Comparison of ENCODE assay signal across 8 mouse cellular contexts in the genomic region with DNA sequence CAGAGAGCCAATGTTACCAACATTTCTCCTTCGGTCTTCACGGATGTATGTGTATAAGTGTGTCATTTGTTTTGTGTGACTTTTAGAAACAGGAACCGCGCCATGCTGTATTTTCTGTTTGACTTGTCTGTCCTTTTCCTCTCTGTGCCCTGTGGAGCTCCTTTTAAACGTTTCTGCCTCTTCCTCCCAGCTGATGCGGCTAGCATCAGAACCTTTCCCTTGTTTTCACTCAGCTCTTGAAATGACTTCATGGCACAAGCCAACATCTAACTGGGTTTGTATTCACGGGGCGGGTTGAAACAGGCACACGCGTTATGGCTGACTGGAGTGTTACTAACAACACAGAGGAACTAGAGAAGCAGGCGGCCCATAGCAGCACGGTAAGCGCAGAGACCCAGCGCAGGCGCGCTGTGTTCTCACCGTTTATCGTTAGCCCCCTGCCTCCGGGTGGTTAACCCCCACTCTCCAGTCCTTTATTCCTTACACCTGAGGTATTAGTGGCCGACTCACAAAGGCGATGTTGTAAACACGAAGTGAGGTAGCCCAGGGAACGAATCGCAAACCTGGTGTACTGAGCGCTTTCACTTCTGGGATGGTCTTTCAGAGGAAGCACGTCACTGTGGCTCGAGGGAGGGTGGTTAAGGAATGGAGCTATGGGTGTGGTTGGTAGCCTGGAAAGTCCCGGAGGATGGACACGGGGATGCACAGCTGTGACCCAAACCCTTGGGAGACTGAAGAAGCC. TPM values are rescaled to one million over a fixed set of nuclear protein-coding genes. Genes with fewer than 3 reads are reported as not detected.
DNase-seq lines count a peak whose midpoint lies in the region; ATAC-seq and TF ChIP-seq lines count a peak whose summit lies in the region.

No protein-coding gene starts in this region.

- peaks cover 3% of the 10 kb centered on the region; the same call in 1 of the 2 replicates for H3K79me2 ChIP-seq in MEL (ENCODE audit: control insufficient read depth, insufficient read depth, low read length, poor library complexity)

- H3K36me3 ChIP-seq in MEL (ENCODE audit: control insufficient read depth in 1 of 2, insufficient read depth in 2 of 2, low read length in 2 of 2), result peaks cover 0 to 3% of the 10 kb centered on the region in 2 experiments; a peak in 2 of 4 replicates
- no peaks in the 10 kb centered on the region for H3K36me3 ChIP-seq in forebrain, embryonic 16.5 days (ENCODE audit: control insufficient read depth, insufficient read depth)
- H3K36me3 ChIP-seq in lung, embryonic 14.5 days (ENCODE audit: insufficient read depth), result no peaks in the 10 kb centered on the region
- no peaks in the 10 kb centered on the region for H3K36me3 ChIP-seq in neural tube, embryonic 15.5 days

- H3K9ac ChIP-seq in MEL (ENCODE audit: control insufficient read depth, low read depth, low read length, poor library complexity, severe bottlenecking), result peak overlapping the region; percentile 93
- peak overlapping the region; percentile 61 for H3K9ac ChIP-seq in forebrain, embryonic 16.5 days (replicated peaks; ENCODE audit: low read depth, low read length)
- peak overlapping the region; percentile 69 for H3K9ac ChIP-seq in lung, embryonic 14.5 days
- peak overlapping the region; percentile 72 for H3K9ac ChIP-seq in neural tube, embryonic 15.5 days (replicated peaks)

- intact Hi-C loops in heart, postnatal 36 days (cut with DNase I), result loop anchor here (1.0 kb wide), 1 partner anchor 32 kb away; the partner anchor contains the start of genes Gm49450 and Tuba1a

- no peak for TF ChIP-seq CTCF in MEL (IDR thresholded peaks at IDR 0.05 in 2 of 3, conservative IDR thresholded peaks at IDR 0.05 in 1 of 3; ENCODE audit: control insufficient read depth in 1 of 3, insufficient read depth in 1 of 3, low read depth in 2 of 3, low read length in 3 of 3, poor library complexity in 1 of 3, severe bottlenecking in 1 of 3)
- no peak for TF ChIP-seq CTCF in lung, embryonic 14.5 days (IDR thresholded peaks at IDR 0.05; ENCODE audit: low read depth)

- H3K4me2 ChIP-seq in forebrain, embryonic 16.5 days (ENCODE audit: low read length), result peak overlapping the region; percentile 62
- H3K4me2 ChIP-seq in lung, embryonic 14.5 days, result peak overlapping the region; percentile 72
- peak overlapping the region; percentile 85 for H3K4me2 ChIP-seq in neural tube, embryonic 15.5 days

- H3K9me3 ChIP-seq in MEL (replicated peaks; ENCODE audit: insufficient read depth, low read length), result no peaks in the 10 kb centered on the region
- H3K9me3 ChIP-seq in forebrain, embryonic 16.5 days (ENCODE audit: control insufficient read depth, low read length), result no peaks in the 10 kb centered on the region
- no peaks in the 10 kb centered on the region for H3K9me3 ChIP-seq in lung, embryonic 14.5 days (ENCODE audit: low read depth, low read length)
- H3K9me3 ChIP-seq in neural tube, embryonic 15.5 days (replicated peaks), result no peaks in the 10 kb centered on the region

- peak; percentile 76 to 98 for TF ChIP-seq POLR2A in MEL (IDR thresholded peaks at IDR 0.05; ENCODE audit: control insufficient read depth in 1 of 2, insufficient read depth in 1 of 2, low read depth in 1 of 2, low read length in 2 of 2, poor library complexity in 1 of 2)

- H3K27me3 ChIP-seq in MEL (ENCODE audit: control insufficient read depth in 1 of 2, insufficient read depth in 2 of 2, low read length in 2 of 2), result peaks cover 0 to 2% of the 10 kb centered on the region in 2 experiments; a peak in 2 of 4 replicates
- no peaks in the 10 kb centered on the region for H3K27me3 ChIP-seq in forebrain, embryonic 16.5 days (replicated peaks; ENCODE audit: control insufficient read depth, insufficient read depth, low read length)
- no peaks in the 10 kb centered on the region for H3K27me3 ChIP-seq in lung, embryonic 14.5 days (ENCODE audit: insufficient read depth, low read length)
- no peaks in the 10 kb centered on the region for H3K27me3 ChIP-seq in neural tube, embryonic 15.5 days (replicated peaks)

- peak; percentile 95 for DNase-seq in MEL (ENCODE audit: low read depth, low spot score)
- DNase-seq in cerebellum, adult 11-12 months, result peak; percentile 80
- peak; percentile 84 to 89 for DNase-seq in heart, postnatal 36 days
- DNase-seq in layer of hippocampus, adult 18-20 months (ENCODE audit: low spot score in 2 of 2), result peak; percentile 67 to 83
- DNase-seq in lung, embryonic 14.5 days, result peak; percentile 85
- DNase-seq in thymus, postnatal 0 days (ENCODE audit: low spot score), result peak; percentile 69

- 2% methylated on average over 29 of the region's 29 CpGs for WGBS in forebrain, embryonic 16.5 days
- 2% methylated on average over 29 of the region's 29 CpGs for WGBS in lung, embryonic 14.5 days
- WGBS in neural tube, embryonic 15.5 days, result under 1% methylated on average over 29 of the region's 29 CpGs

- peak overlapping the region; percentile 74 to 95 for H3K4me3 ChIP-seq in MEL (ENCODE audit: control insufficient read depth in 1 of 2, insufficient read depth in 1 of 2, low read depth in 2 of 2, low read length in 2 of 2)
- H3K4me3 ChIP-seq in forebrain, embryonic 16.5 days (replicated peaks; ENCODE audit: low read length), result peak overlapping the region; percentile 48
- peak overlapping the region; percentile 46 for H3K4me3 ChIP-seq in lung, embryonic 14.5 days (ENCODE audit: low read depth, low read length)
- H3K4me3 ChIP-seq in neural tube, embryonic 15.5 days (replicated peaks), result peak overlapping the region; percentile 45

- no peak for TF ChIP-seq RAD21 in MEL (IDR thresholded peaks at IDR 0.05; ENCODE audit: low read depth, low read length)

- ATAC-seq in forebrain, embryonic 16.5 days, result peak; percentile 74
- peak; percentile 88 for ATAC-seq in lung, embryonic 14.5 days (ENCODE audit: insufficient read depth)
- peak; percentile 77 for ATAC-seq in neural tube, embryonic 15.5 days (ENCODE audit: low FRiP score)

- H3K27ac ChIP-seq in MEL (ENCODE audit: control insufficient read depth, low read depth, low read length), result peak overlapping the region; percentile 97
- peak overlapping the region; percentile 94 for H3K27ac ChIP-seq in forebrain, embryonic 16.5 days (ENCODE audit: low read length)
- H3K27ac ChIP-seq in lung, embryonic 14.5 days (ENCODE audit: low read depth), result peak overlapping the region; percentile 94
- peak overlapping the region; percentile 98 for H3K27ac ChIP-seq in neural tube, embryonic 15.5 days (replicated peaks)

- 0 out of 4 replicates have a peak, but pooled peaks of 1 of the 2 experiments have one; percentile 17 for TF ChIP-seq EP300 in MEL (IDR thresholded peaks at IDR 0.05; ENCODE audit: low read depth in 1 of 2, low read length in 2 of 2)

- peaks cover 0 to 5% of the 10 kb centered on the region in 2 experiments; a peak in 2 of 4 replicates for H3K4me1 ChIP-seq in MEL (ENCODE audit: control insufficient read depth in 1 of 2, insufficient read depth in 2 of 2, low read length in 2 of 2)
- H3K4me1 ChIP-seq in forebrain, embryonic 16.5 days (replicated peaks; ENCODE audit: control insufficient read depth, insufficient read depth, low read length), result peaks cover 54% of the 10 kb centered on the region
- H3K4me1 ChIP-seq in lung, embryonic 14.5 days (ENCODE audit: insufficient read depth), result peaks cover 7% of the 10 kb centered on the region
- H3K4me1 ChIP-seq in neural tube, embryonic 15.5 days, result peaks cover 72% of the 10 kb centered on the region

RNA-seq across cellular contexts. Expression of gene Tuba1a, which starts 31.9 kb away (rescaled TPM):
- 112 and 133 TPM in 2 replicates for total RNA-seq in MEL (2012; rRNA removed)
- 10 to 100 TPM in 1 of 2 experiments, not detected in 1; 83.6 TPM for polyA plus RNA-seq in MEL (2012; ENCODE audit: insufficient read depth in 1 of 2, insufficient read length in 2 of 2, low read depth in 1 of 2, low replicate concordance in 2 of 2, missing spikeins in 1 of 2)
- polyA plus RNA-seq in forebrain, embryonic 16.5 days (2015; fragmentation: Nextera tagmentation; extraction: Ambion mirVana), result 16,411 and 16,831 TPM in 2 replicates
- 10 to 100 TPM; 73.0 to 74.5 TPM for total RNA-seq in heart, postnatal 36 days (2021)
- total RNA-seq in layer of hippocampus, adult 18-20 months (2021), result 100 to 1,000 TPM; 699 to 750 TPM
- 1,129 and 1,167 TPM in 2 replicates for polyA plus RNA-seq in lung, embryonic 14.5 days (2014; fragmentation: Nextera tagmentation; extraction: Ambion mirVana)
- polyA plus RNA-seq in neural tube, embryonic 15.5 days (2015; fragmentation: Nextera tagmentation; extraction: Ambion mirVana), result 10,639 and 13,509 TPM in 2 replicates
- polyA plus RNA-seq in thymus, postnatal 0 days (2015; fragmentation: Nextera tagmentation; extraction: Ambion mirVana), result 227 and 236 TPM in 2 replicates

RNA-seq across cellular contexts. Expression of gene Gm49450, which starts 32.1 kb away (rescaled TPM):
- not detected in 2 replicates for total RNA-seq in MEL (2012; rRNA removed)
- polyA plus RNA-seq in MEL (2012; ENCODE audit: insufficient read depth in 1 of 2, insufficient read length in 2 of 2, low read depth in 1 of 2, low replicate concordance in 2 of 2, missing spikeins in 1 of 2), result not detected
- not detected in 2 replicates for polyA plus RNA-seq in forebrain, embryonic 16.5 days (2015; fragmentation: Nextera tagmentation; extraction: Ambion mirVana)
- not detected for total RNA-seq in heart, postnatal 36 days (2021)
- total RNA-seq in layer of hippocampus, adult 18-20 months (2021), result not detected
- not detected in 2 replicates for polyA plus RNA-seq in lung, embryonic 14.5 days (2014; fragmentation: Nextera tagmentation; extraction: Ambion mirVana)
- polyA plus RNA-seq in neural tube, embryonic 15.5 days (2015; fragmentation: Nextera tagmentation; extraction: Ambion mirVana), result not detected in 2 replicates
- not detected in 2 replicates for polyA plus RNA-seq in thymus, postnatal 0 days (2015; fragmentation: Nextera tagmentation; extraction: Ambion mirVana)

RNA-seq across cellular contexts. Expression of gene Tuba1c, which starts 44.3 kb away (rescaled TPM):
- 163 and 201 TPM in 2 replicates for total RNA-seq in MEL (2012; rRNA removed)
- 100 to 1,000 TPM in 1 of 2 experiments, not detected in 1; 129 TPM for polyA plus RNA-seq in MEL (2012; ENCODE audit: insufficient read depth in 1 of 2, insufficient read length in 2 of 2, low read depth in 1 of 2, low replicate concordance in 2 of 2, missing spikeins in 1 of 2)
- polyA plus RNA-seq in forebrain, embryonic 16.5 days (2015; fragmentation: Nextera tagmentation; extraction: Ambion mirVana), result 42.1 and 48.9 TPM in 2 replicates
- 10 to 100 TPM; 29.7 to 33.9 TPM for total RNA-seq in heart, postnatal 36 days (2021)
- total RNA-seq in layer of hippocampus, adult 18-20 months (2021), result 10 to 100 TPM; 48.9 to 55.6 TPM
- polyA plus RNA-seq in lung, embryonic 14.5 days (2014; fragmentation: Nextera tagmentation; extraction: Ambion mirVana), result 224 and 232 TPM in 2 replicates
- polyA plus RNA-seq in neural tube, embryonic 15.5 days (2015; fragmentation: Nextera tagmentation; extraction: Ambion mirVana), result 12.4 and 52.6 TPM in 2 replicates
- polyA plus RNA-seq in thymus, postnatal 0 days (2015; fragmentation: Nextera tagmentation; extraction: Ambion mirVana), result 153 and 156 TPM in 2 replicates

RNA-seq across cellular contexts. Expression of gene Tuba1b, which starts 51.0 kb away (rescaled TPM):
- 1,577 and 1,672 TPM in 2 replicates for total RNA-seq in MEL (2012; rRNA removed)
- 1,000 to 10,000 TPM in 1 of 2 experiments, not detected in 1; 1,861 TPM for polyA plus RNA-seq in MEL (2012; ENCODE audit: insufficient read depth in 1 of 2, insufficient read length in 2 of 2, low read depth in 1 of 2, low replicate concordance in 2 of 2, missing spikeins in 1 of 2)
- 1,178 and 1,185 TPM in 2 replicates for polyA plus RNA-seq in forebrain, embryonic 16.5 days (2015; fragmentation: Nextera tagmentation; extraction: Ambion mirVana)
- 100 to 1,000 TPM; 130 to 145 TPM for total RNA-seq in heart, postnatal 36 days (2021)
- 100 to 1,000 TPM; 448 to 490 TPM for total RNA-seq in layer of hippocampus, adult 18-20 months (2021)
- polyA plus RNA-seq in lung, embryonic 14.5 days (2014; fragmentation: Nextera tagmentation; extraction: Ambion mirVana), result 2,161 and 2,216 TPM in 2 replicates
- polyA plus RNA-seq in neural tube, embryonic 15.5 days (2015; fragmentation: Nextera tagmentation; extraction: Ambion mirVana), result 1,446 and 1,534 TPM in 2 replicates
- 1,370 and 1,449 TPM in 2 replicates for polyA plus RNA-seq in thymus, postnatal 0 days (2015; fragmentation: Nextera tagmentation; extraction: Ambion mirVana)

Comparison
In these comparisons a context has a peak if more than half of its experiments do, and no peak if none do; other contexts are left out.
1. Peak in every context shown above with its lines: DNase-seq, ATAC-seq, H3K4me3 ChIP-seq and H3K27ac ChIP-seq.